Mouse (Mus musculus): ENCODE results near the gene C130060K24Rik.
A peak's percentile ranks its signal among the peaks of the same experiment; 100 is the strongest.

Gene C130060K24Rik

DNA sequence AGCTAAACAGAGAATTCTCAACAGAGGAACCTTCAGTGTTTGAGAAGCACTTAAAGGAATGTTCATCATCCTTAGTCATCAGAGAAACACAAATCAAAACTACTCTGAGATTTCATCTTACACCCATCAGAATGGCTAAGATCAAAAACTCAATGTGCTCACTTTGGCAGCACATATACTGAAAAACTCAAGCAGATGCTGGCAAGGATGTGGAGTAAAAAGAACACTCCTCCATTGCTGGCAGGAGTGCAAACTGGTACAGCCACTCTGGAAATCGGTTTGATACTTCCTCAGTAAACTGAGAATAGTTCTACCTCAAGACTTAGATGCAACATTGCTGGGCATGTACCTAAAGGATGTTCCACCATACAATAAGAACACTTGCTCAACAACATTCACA lies 41.0 kb downstream of the C130060K24Rik start:
- no peaks in the 10 kb centered on the region for H3K27me3 ChIP-seq (ENCODE audit: insufficient read depth, low read length)
- no peaks in the 10 kb centered on the region for H3K9me3 ChIP-seq (ENCODE audit: low read length)
- no peaks in the 10 kb centered on the region for H3K36me3 ChIP-seq (ENCODE audit: insufficient read depth, low read length)
- H3K4me3 ChIP-seq (replicated peaks; ENCODE audit: low read length), result no peak overlapping the region
- TF ChIP-seq POU5F1 (IDR thresholded peaks at IDR 0.05; ENCODE audit: borderline replicate concordance, low read length), result no peak
- no peak for TF ChIP-seq NANOG (IDR thresholded peaks at IDR 0.05; ENCODE audit: borderline replicate concordance, low read length)
- no peak for TF ChIP-seq CTCF (conservative IDR thresholded peaks at IDR 0.05; ENCODE audit: low read length)
- no peaks in the 10 kb centered on the region for H3K4me1 ChIP-seq (replicated peaks; ENCODE audit: low read depth, low read length)

DNA sequence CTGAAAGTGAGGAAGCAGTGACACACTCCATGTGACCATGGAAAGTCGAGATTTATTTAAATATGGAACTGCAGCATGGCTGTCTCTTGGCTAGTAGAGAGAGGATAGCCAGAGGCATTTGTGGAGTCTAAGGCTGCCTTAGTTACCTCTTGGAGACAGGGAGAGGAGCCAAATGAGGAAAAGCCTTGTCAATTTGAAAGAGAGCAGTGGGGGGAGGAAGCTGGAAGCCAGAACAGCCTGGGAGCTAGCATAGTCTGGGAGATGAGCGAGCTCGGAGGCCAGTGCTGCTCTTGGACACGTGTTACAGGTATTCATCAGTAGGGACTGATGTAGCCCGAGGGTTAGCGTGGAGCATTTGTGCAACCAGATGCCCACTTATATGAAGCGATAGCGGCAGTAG lies 46.2 kb downstream of the C130060K24Rik start:
- H3K9me3 ChIP-seq (ENCODE audit: low read length), result no peaks in the 10 kb centered on the region
- H3K4me1 ChIP-seq (replicated peaks; ENCODE audit: low read depth, low read length), result no peaks in the 10 kb centered on the region
- no peaks in the 10 kb centered on the region for H3K36me3 ChIP-seq (ENCODE audit: insufficient read depth, low read length)
- TF ChIP-seq NANOG (IDR thresholded peaks at IDR 0.05; ENCODE audit: borderline replicate concordance, low read length) (no peak), CTCF (conservative IDR thresholded peaks at IDR 0.05; ENCODE audit: low read length) (no peak), POU5F1 (IDR thresholded peaks at IDR 0.05; ENCODE audit: borderline replicate concordance, low read length) (no peak)
- H3K4me3 ChIP-seq (replicated peaks; ENCODE audit: low read length), result no peak overlapping the region
- no peaks in the 10 kb centered on the region for H3K27me3 ChIP-seq (ENCODE audit: insufficient read depth, low read length)

DNA sequence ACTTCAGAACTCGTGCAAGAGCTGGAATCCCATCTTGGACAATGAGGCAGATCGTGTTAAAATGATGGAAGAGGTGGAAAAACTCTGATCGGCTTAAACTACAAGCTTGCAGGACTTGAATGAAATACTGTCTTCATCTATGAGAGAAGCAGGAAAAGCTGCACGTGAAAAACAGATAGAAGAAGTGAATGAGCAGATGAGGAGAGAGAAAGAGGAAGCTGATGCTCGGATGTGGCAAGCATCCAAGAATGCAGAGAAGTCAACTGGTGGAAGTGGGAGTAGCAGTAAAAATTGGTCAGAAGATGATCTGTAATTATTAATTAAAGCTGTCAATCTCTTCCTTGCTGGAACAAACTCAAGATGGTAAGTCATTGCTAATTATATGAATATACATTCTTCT lies 52.3 kb downstream of the C130060K24Rik start:
- Histone ChIP-seq H3K27me3 (ENCODE audit: insufficient read depth, low read length) (no peaks in the 10 kb centered on the region), H3K4me1 (replicated peaks; ENCODE audit: low read depth, low read length) (no peaks in the 10 kb centered on the region), H3K9me3 (ENCODE audit: low read length) (0 out of 2 replicates have a peak, but pooled peaks cover 2% of the 10 kb centered on the region), H3K36me3 (ENCODE audit: insufficient read depth, low read length) (no peaks in the 10 kb centered on the region), H3K4me3 (replicated peaks; ENCODE audit: low read length) (no peak overlapping the region)
- TF ChIP-seq NANOG (IDR thresholded peaks at IDR 0.05; ENCODE audit: borderline replicate concordance, low read length) (no peak), CTCF (conservative IDR thresholded peaks at IDR 0.05; ENCODE audit: low read length) (no peak)

DNA sequence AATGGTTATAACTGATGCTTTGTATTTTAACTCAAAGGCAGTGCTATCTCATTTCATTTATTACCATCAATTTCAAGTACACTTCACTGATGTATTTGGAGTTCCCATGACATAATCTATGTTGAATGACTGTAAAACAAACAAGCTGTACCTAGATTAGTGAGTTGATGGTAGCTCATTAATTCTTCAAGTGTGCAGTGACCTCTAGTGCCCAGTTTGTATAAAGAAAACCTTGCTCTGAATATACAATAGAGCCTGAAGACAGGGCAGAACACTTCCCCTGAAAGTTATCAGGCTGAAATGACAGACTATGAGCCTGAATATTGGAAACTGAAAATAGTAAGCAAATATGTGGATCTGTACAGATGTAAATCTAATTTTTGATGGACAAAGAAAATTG lies 72.6 kb downstream of the C130060K24Rik start:
- Histone ChIP-seq H3K36me3 (ENCODE audit: insufficient read depth, low read length) (no peaks in the 10 kb centered on the region), H3K4me1 (replicated peaks; ENCODE audit: low read depth, low read length) (no peaks in the 10 kb centered on the region), H3K4me3 (replicated peaks; ENCODE audit: low read length) (no peak overlapping the region), H3K9me3 (ENCODE audit: low read length) (no peaks in the 10 kb centered on the region), H3K27me3 (ENCODE audit: insufficient read depth, low read length) (no peaks in the 10 kb centered on the region)
- TF ChIP-seq CTCF (conservative IDR thresholded peaks at IDR 0.05; ENCODE audit: low read length), result peak; percentile 35
- no peak for TF ChIP-seq NANOG (IDR thresholded peaks at IDR 0.05; ENCODE audit: borderline replicate concordance, low read length)
- no peak for TF ChIP-seq POU5F1 (IDR thresholded peaks at IDR 0.05; ENCODE audit: borderline replicate concordance, low read length)

DNA sequence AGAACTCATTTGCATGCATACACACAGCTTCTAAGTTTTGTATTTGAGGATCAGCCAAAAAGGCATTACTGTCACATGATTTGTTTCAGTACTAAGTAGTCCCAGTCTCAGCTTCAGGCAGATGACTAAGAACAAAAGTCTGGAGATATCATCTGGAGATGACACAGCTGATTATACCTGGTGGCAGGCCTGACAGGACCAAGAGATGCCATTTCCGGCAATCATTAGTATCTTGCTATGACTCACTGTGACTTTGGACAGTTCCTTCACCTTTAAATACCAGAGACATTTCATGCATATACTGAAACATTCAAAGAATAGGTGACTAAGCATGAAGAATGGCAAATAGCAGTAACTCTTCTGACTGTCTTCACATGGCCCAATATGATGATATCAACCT lies 84.4 kb downstream of the C130060K24Rik start:
- no peak overlapping the region for H3K4me3 ChIP-seq (replicated peaks; ENCODE audit: low read length)
- H3K27me3 ChIP-seq (ENCODE audit: insufficient read depth, low read length), result no peaks in the 10 kb centered on the region
- TF ChIP-seq POU5F1 (IDR thresholded peaks at IDR 0.05; ENCODE audit: borderline replicate concordance, low read length), result no peak
- TF ChIP-seq CTCF (conservative IDR thresholded peaks at IDR 0.05; ENCODE audit: low read length), result no peak
- no peak for TF ChIP-seq NANOG (IDR thresholded peaks at IDR 0.05; ENCODE audit: borderline replicate concordance, low read length)
- H3K4me1 ChIP-seq (replicated peaks; ENCODE audit: low read depth, low read length), result no peaks in the 10 kb centered on the region
- H3K36me3 ChIP-seq (ENCODE audit: insufficient read depth, low read length), result no peaks in the 10 kb centered on the region
- H3K9me3 ChIP-seq (ENCODE audit: low read length), result peaks cover 23% of the 10 kb centered on the region

DNA sequence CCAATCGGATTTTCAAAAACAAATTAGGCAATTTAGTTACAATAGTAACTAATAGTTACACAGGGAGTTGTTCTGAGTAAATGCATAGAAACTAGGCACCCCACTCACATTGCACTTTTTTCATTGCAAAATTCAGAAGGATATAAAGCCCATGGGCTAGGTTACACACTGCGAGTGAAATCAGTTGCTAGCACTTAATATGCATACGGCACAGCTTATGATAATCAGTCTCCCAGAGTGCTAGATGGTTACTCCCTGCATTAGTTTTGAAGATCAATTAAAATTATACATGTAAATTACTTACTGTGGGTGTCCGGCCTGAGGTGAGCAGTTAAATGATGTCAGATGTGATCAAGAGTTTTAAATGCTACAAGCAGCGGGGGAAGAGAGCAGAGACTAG lies 89.4 kb downstream of the C130060K24Rik start:
- no peaks in the 10 kb centered on the region for H3K4me1 ChIP-seq (replicated peaks; ENCODE audit: low read depth, low read length)
- H3K4me3 ChIP-seq (replicated peaks; ENCODE audit: low read length), result no peak overlapping the region
- TF ChIP-seq POU5F1 (IDR thresholded peaks at IDR 0.05; ENCODE audit: borderline replicate concordance, low read length) (no peak), NANOG (IDR thresholded peaks at IDR 0.05; ENCODE audit: borderline replicate concordance, low read length) (no peak), CTCF (conservative IDR thresholded peaks at IDR 0.05; ENCODE audit: low read length) (no peak)
- H3K27me3 ChIP-seq (ENCODE audit: insufficient read depth, low read length), result no peaks in the 10 kb centered on the region
- no peaks in the 10 kb centered on the region for H3K36me3 ChIP-seq (ENCODE audit: insufficient read depth, low read length)
- H3K9me3 ChIP-seq (ENCODE audit: low read length), result peaks cover 22% of the 10 kb centered on the region

DNA sequence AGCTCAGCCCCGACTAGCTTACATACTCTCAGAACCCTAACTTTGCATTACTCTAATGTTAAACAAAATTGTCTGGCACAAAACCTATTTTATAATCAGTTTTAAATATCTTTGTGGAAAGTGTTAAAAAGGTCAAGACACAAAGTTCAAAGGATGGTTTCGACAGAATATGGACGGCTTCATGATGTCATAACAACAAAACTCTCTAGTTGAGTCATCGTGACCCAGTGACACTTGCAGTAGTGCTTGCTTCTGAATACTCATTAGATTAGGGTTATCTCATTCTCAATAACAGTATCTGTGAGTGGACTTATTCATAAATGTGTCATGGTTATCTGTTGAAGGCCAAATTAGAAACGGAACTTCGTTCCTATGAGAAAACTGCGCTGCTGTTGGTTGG lies 91.5 kb downstream of the C130060K24Rik start:
- no peak for TF ChIP-seq CTCF (conservative IDR thresholded peaks at IDR 0.05; ENCODE audit: low read length)
- no peak for TF ChIP-seq POU5F1 (IDR thresholded peaks at IDR 0.05; ENCODE audit: borderline replicate concordance, low read length)
- no peak for TF ChIP-seq NANOG (IDR thresholded peaks at IDR 0.05; ENCODE audit: borderline replicate concordance, low read length)
- Histone ChIP-seq H3K4me1 (replicated peaks; ENCODE audit: low read depth, low read length) (no peaks in the 10 kb centered on the region), H3K36me3 (ENCODE audit: insufficient read depth, low read length) (no peaks in the 10 kb centered on the region), H3K27me3 (ENCODE audit: insufficient read depth, low read length) (no peaks in the 10 kb centered on the region), H3K9me3 (ENCODE audit: low read length) (peaks cover 11% of the 10 kb centered on the region), H3K4me3 (replicated peaks; ENCODE audit: low read length) (no peak overlapping the region)

DNA sequence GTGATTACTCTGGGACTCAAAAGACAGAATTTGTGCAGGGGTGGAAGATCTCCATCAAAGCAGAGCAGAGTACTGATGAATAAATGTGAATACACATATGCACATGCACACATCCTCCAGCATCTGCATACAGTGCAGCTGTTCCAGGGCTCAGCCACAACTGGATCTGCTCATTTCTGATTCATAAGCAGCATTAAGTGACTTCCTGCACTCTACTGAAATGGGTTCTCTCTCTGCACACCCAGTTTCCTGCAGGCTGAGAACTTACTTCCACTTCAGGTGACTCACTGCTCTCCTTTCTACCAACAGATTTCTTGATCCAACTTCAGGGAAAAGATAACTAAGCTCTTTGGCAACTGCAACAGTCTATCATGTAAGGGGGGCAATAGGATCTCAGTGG lies 117.9 kb downstream of the C130060K24Rik start:
- Histone ChIP-seq H3K9me3 (ENCODE audit: low read length) (no peaks in the 10 kb centered on the region), H3K4me3 (replicated peaks; ENCODE audit: low read length) (no peak overlapping the region), H3K27me3 (ENCODE audit: insufficient read depth, low read length) (no peaks in the 10 kb centered on the region), H3K4me1 (replicated peaks; ENCODE audit: low read depth, low read length) (no peaks in the 10 kb centered on the region), H3K36me3 (ENCODE audit: insufficient read depth, low read length) (no peaks in the 10 kb centered on the region)
- no peak for TF ChIP-seq POU5F1 (IDR thresholded peaks at IDR 0.05; ENCODE audit: borderline replicate concordance, low read length)
- no peak for TF ChIP-seq CTCF (conservative IDR thresholded peaks at IDR 0.05; ENCODE audit: low read length)
- TF ChIP-seq NANOG (IDR thresholded peaks at IDR 0.05; ENCODE audit: borderline replicate concordance, low read length), result no peak

Measured in E14TG2a.4 (cell line).